Mouse (Mus musculus) liver, embryonic 18 days (tissue): ENCODE measurements around the gene As3mt. TPM values are rescaled to one million over a fixed set of nuclear protein-coding genes. Genes with fewer than 3 reads are reported as not detected.

ENCODE experiments used
- polyA plus RNA-seq: library from polyadenylated mRNA; depleted of rRNA; stranded (reverse); fragments of >200 nt; gene quantifications from 2 replicates; pipeline ENCODE4 v1.2.3, GENCODE M21; 2012; rRNA removed

Gene As3mt
- 13.2 and 13.3 TPM in 2 replicates for polyA plus RNA-seq

DNA sequence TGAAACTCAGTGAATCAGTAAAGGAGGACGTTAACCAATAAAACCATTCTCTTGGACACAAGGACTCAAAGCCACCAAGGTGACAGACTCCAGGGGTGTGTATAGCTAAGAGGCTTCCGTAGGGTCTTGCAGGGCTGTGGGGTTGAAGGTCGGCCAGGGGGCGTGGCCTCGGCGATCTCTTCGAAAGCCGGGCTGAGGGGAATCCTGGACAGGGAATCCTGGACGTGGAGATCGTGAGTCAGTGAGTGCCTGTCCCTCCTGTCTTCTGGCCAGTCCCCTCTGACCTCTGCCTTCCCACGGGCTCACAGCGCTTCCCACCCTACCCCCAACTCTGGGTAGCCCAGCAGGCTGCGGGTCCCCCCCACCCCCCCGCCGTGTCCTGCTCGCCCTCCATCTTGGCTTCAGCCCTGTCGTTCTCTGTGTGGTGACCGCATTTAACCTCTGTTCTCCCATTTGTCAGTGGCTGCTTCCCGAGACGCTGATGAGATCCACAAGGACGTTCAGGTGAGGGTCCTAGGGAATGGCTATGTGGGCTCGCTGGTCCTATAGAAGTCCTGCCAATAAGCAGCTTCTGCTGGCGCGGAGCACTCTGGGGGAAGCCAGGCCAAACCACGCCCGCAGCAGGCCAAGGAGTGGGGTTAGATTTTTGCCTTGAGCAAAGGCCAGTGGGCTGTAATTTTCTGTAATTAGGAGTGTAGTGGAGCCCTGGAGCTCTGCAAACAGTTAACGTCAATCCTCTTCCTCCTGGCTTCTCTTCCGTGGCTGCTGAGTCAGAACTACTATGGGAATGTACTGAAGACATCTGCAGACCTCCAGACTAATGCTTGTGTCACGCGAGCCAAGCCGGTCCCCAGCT lies at the start of gene As3mt:
Gene As3mt (plus strand): TSS at position 163 of the 856 bp plus-strand sequence.

DNA sequence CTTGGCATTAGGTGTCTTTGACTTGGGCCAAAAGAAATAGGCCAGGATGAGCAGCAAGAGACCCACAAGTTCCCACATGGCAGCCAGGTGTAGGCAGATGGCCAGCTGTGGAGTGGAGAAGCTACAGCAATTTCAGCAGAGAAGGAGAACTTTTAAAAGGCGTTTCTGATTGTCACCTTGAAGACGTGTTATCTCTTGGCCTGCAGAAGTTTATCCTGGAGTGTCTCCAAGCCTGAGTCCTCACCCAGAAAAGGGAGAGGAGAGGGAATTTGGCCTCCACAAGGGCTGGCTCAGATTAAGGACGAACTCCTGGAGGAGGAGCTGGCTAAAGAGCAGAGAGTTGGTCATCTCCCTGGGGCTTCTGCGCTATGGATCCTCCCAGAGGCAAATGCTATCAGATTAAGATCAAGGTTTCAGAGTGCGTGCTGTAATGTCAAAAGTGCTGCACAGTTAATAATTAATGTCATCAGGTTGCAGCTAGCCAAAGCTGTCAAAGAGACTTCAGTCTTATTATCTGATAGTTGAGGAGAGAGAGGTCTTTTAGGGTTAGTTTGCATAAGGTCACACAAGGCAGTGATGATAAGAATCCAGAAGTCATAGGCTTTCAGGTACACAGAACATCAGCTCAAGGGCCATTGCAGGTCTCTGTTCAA lies 34.4 kb upstream of the As3mt start, which contains the start of gene Cyp17a1:
Gene Cyp17a1 (minus strand): TSS at position 407 of the 653 bp plus-strand sequence.

DNA sequence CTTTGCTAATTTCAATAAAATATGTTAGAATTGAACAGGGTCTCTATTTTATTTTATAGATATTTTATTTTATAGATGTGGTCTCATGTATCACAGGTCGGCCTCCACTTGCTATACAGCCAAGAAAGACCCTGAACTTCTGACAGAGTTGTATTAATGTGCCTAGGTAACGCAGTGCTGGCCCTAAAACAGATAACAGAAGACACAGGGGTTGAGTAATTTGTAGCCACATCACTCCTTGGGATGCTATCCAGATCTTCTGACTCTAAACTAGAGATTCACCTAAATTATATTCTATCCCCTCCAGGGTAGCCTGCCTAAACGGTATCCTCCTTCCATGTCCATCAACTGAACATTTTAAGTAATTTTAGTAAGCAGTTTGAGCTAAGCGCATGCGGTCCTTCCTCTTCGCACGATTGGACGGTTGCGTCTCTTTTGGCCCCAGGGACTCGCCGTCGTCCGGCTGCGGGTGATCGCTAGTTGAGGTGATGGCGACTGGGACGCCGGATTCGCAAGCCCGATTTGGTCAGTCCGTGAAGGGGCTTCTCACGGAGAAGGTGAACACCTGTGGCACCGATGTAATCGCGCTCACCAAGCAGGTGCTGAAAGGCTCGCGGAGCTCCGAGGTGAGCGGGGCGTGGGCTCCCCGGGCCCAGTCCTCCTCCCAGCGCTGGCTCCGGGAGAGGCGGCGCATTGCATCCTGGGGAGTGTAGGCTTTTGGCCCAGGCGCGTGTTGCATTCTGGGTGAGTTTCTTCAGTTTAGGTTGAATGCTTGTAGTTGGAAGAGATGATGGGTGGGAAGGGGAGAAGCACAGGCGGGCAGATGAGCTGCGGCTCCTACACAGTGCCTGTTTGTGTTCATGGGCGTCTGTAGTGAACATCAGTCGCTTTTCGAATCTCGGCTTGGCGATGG lies 17.5 kb upstream of the As3mt start, which contains the start of gene Borcs7:
Gene Borcs7 (plus strand): TSS at position 447 of the 913 bp plus-strand sequence.

GRCm38 (mm10) chr19:46761247-46761946 lies 54.1 kb downstream of the As3mt start, which contains the start of gene Cnnm2:
Gene Cnnm2 (plus strand): TSS chr19:46761596.

Other genes starting within 250 kb of the As3mt start
- gene Trim8, start 205.8 kb upstream of the As3mt start, polyA plus RNA-seq: 8.2 and 8.8 TPM in 2 replicates
- gene Arl3, start 134.3 kb upstream of the As3mt start, polyA plus RNA-seq: 28.4 and 30.0 TPM in 2 replicates
- gene Sfxn2, start 134.1 kb upstream of the As3mt start, polyA plus RNA-seq: 19.3 and 21.4 TPM in 2 replicates
- 33.3 and 43.3 TPM in 2 replicates for gene Wbp1l, start 108.4 kb upstream of the As3mt start, polyA plus RNA-seq
- 7.6 and 8.7 TPM in 2 replicates for gene Cyp17a1, start 34.3 kb upstream of the As3mt start, polyA plus RNA-seq
- gene Borcs7, start 17.6 kb upstream of the As3mt start, polyA plus RNA-seq: 2.8 and 3.0 TPM in 2 replicates
- 1.6 and 1.8 TPM in 2 replicates for gene Cnnm2, start 54.1 kb downstream of the As3mt start, polyA plus RNA-seq